Mouse (Mus musculus) spleen, postnatal 10 days (tissue): Measurements from ENCODE around the gene Cd81.
A peak's percentile ranks its signal among the peaks of the same experiment; 100 is the strongest.

Experiments used
- DNase-seq, 2 experiments: peaks; one replicate each; pipeline ENCODE4 v3.0.0; 2021 to 2022; ENCODE audit warnings: low spot score in 2 of 2

The Cd81 gene

GRCm38 (mm10) chr7:143052626-143053007, at the start of gene Cd81:
Cd81 (plus strand) TSS chr7:143052739.
- peak; percentile 92 to 93 for DNase-seq

DNA sequence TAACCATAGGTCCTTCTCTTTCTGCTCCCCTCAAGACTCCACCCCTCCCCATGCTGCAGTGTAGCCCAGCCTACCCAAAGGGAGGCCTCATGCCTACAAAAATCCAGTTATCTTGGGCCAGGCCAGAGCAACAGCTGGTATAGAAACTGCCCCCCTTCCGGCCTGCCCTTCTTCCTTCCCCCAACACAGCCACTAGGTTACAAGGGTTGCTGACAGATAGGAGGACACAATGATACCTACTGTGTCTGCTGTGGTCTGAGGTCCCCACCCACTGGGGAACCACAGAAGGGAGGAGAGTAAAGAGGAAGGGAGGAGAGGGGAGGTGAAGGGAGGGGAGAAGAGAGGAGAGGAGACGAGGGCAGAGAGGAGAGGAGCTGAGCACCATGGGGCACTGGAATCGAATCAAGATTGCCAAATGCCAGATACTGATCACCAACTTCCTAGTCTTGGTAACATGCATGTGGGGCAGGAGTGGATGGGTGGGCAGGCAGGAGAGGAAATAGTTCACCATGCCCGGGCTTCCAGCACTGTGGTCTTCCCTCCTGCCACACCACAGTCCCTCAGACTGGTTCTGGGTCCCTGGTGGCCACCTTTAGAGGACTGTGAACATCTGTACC, 47.7 kb upstream of the Cd81 start, which contains the start of gene Tspan32:
Gene Tspan32, plus strand, starts transcription at position 320 of the 617 bp plus-strand sequence.
- DNase-seq = peak in 1 of 2 experiments; percentile 74

- DNase-seq = peak in 1 of 2 experiments; percentile 67
Measured at GRCm38 (mm10) chr7:143005344-143006096, 47.0 kb upstream of the Cd81 start.

- peak; percentile 72 to 79 for DNase-seq
Measured at GRCm38 (mm10) chr7:143006097-143006755, 46.3 kb upstream of the Cd81 start.

GRCm38 (mm10) chr7:143006756-143007598, 45.6 kb upstream of the Cd81 start:
- peak; percentile 56 to 68 for DNase-seq

GRCm38 (mm10) chr7:143007599-143008369, 44.8 kb upstream of the Cd81 start:
- DNase-seq = peak; percentile 98 to 99

- peak in 1 of 2 experiments; percentile 56 for DNase-seq
Measured at GRCm38 (mm10) chr7:143008370-143008926, 44.1 kb upstream of the Cd81 start.

DNA sequence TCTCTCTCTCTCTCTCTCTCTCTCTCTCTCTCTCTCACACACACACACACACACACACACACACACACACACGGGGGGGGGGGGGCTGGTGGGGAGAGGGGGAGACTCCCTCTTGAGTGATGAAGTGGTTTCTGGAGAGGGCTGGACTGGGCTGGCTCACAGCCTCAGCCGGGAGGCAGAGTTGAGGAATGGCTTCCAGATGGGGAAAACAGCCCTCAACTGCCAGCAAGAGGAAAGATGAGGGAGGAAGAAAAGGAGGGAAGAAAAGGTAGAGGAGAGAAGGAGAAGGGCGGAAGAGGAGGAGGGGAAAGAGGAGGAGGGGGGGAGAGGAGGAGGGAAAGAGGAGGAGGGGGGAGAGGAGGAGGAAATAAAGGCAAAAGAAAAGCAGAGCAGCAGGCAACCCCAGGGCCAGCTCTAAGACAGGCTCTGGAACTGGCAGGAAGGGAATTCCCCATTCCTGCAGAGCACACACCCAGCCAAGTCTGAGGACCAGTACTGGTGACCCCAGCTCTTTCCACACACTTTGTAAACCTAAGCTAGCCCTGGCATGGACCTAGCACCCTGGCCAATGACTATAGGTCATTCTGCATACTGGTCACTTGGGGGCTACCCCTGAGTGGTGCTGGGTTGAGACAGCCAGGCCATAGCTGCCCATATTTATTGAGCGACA, 43.4 kb upstream of the Cd81 start:
- DNase-seq = no peak

DNA sequence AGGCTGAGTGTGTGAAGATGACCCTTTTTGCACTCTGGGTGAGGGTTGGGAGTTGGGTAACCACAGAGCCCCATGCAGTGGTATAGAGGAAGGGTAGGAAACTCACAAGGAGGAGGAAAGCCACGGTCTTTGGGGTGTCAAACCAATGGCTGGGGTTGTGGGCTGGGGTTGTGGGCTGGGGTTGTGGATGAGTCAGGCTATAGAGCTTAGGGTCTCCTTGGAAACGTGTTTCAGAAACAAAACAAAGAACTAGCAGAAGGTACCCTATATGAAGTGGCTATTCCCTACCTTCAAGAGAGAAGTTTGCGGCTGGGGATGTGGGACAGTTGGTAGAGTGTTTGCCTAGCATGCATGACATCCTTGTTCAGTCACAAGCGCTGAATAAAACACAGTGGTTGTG, 42.5 kb upstream of the Cd81 start:
- DNase-seq = no peak

GRCm38 (mm10) chr7:143011226-143011625, 41.3 kb upstream of the Cd81 start:
- no peak for DNase-seq

- no peak for DNase-seq
Measured at GRCm38 (mm10) chr7:143012230-143012875, 40.2 kb upstream of the Cd81 start.

DNA sequence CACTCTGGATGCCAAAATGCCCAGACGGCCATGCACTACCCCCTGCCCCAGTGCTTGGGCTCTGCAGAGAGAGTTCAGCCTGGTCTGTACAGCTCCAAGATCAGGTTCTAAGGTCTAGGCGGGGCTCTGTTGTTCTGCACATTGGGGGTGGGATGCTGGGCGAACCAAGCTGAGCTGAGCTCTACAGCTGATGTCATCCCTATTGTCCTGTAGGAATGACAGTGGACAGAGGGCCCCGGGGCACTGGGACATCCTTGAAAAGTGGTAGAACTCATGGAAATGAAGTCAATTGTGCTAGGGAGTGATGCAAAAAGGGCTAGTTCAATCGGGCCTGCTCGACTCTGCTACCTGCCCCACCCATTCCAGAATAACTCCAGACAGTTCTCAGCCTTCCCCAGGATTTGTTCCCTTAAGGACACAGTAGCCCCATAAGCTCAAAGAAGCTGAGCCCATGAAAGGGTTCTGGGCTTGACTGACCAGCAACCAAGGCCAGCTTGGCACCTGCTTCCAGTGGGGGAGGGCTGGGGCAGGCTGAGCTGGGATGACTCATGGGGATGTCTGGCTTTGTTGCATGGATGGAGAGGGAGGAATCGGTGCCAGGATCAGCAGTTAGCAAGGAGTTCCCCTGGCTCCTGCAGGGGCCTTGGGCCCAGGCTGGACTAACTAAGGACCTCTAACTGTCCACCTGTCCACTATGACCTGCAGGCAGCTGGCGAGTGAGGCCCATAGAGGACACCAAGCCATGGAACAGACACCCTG, 38.9 kb upstream of the Cd81 start:
- no peak for DNase-seq

DNA sequence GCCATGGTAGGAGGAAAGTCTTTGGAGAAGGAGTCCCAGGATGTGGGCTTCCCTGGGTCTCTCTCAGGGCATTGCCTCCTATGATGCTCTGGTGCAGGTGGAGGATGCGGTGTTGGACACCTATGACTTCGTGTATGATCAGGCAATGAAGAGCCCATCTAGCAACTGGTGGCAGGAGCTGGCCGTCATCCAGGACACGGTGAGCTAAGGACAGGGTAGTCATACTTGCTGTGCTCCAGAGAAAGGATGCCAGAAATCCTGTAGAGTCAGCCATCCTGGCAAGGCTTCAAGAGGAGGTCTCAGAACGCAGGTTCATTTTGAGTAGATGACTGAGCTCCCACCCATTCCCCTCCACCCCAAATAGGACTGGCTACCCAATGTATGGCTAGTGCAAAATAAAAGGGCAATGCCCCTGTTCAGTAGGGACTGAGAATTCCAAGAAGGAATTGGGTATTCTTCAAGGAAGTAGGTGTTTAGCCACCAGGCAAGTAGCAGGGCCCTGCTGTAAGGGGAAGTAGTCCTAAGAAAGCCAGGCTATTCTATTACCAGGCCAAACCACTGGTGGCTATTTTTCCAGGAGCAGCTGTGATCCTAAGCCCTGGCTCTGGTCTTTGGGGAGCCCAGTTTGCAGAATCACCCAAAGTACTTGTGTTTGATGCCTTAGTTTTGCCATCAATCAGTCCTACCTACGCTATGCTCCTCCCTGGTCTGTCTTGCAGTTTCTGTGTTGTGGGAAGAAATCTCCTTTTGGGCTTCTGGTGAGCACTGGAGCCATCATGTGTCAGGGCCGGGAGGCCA, 37.5 kb upstream of the Cd81 start:
- no peak for DNase-seq

DNA sequence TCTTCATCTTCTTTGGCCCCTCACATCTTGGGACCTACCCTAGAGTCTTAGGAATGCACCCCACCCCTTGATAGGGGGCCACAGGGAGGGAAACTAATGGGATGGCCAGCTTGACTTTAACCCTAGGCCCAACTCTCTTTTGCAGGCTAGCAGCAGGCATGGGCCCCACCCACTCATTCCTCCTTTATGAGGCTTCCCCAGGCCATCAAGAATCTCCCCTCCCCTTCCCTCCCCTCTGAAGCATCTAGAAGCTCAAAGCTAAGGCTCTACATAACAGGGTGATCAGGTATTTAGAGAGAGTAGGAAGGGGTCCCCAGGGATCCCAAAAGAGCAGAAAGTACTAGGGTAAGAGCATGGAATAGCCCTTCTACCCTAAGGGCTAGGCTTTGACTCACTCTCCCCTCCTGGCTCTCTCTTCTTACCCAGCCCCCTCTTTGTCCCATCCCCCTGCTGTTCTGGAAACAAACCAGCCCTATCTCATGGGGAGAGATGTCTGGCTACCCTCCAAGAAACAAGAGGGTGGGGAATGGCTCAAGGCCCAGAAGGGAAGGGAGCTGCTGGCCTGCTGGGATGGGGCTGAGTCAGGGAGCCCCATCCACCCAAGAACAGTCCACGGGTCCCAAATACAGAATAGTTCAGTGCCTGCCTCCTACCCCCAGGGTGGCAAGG, 36.6 kb upstream of the Cd81 start:
- DNase-seq = peak in 1 of 2 experiments; percentile 35

DNA sequence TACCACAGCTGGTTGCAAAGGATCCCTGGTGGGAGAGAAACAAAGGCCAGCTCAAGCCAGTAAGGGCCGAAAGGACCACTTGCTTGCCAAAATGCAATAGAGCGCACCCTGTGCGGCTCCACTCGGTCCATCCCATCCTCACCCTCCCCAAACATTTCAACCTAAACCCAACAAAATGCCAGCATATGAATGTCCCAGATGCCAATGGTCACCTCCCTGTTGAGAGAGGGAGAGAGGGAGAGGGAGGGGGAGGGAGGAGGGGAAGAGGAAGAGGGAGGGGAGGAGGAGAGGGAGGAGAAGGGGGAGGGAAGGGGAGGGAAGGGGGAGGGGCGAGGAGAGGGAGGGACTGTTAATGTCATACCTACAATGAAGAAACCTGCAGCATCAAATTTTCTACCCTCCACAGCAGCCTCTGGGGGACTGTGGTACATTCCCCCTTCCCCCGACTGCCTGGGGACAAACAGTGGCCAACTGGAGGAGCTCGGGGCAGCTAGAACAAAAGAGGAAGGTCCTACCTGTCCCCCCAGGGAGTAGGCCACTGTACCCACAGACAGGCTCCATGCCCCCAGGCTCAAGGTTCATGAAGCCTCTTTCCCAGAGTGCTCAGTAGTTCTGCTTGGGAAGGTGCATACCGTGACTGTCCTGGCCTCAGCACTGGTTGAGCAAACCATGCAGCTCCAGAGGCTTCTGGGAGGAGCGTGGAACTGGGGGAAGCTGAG, 36.0 kb upstream of the Cd81 start:
- DNase-seq = no peak

- no peak for DNase-seq
Measured at GRCm38 (mm10) chr7:143017181-143017580, 35.4 kb upstream of the Cd81 start.

DNA sequence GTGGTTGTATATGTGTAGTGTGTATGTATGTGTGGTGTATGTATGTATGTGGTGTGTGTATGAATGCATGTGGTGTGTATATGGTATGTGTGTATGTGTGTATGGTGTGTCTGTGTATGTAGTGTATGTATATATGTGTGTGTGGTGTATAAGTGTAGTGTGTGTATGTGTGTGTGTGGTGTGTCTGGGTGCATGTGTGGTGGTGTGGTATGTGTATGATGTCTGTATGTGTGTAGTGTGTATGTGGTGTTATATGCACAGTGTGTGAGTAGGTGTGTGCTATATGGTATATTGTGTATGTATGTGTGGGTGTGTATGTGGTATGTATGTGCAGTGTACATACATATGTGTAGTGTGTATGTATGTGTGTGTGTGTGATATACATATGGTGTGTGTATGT, 32.5 kb upstream of the Cd81 start:
- DNase-seq = no peak
